Mouse (Mus musculus): ENCODE data around the gene Phf20.

GRCm38 (mm10) chr2:156190004-156190896, 6.0 kb upstream of the Phf20 start:
- TF ChIP-seq CTCF (IDR thresholded peaks at IDR 0.05; ENCODE audit: extremely low read depth, insufficient read depth, low read length) (no peak), POLR2A (IDR thresholded peaks at IDR 0.05; ENCODE audit: extremely low read depth, insufficient read depth, low read length) (no peak)
